Mouse (Mus musculus): ENCODE measurements around the gene Eif4h.

The Eif4h gene

GRCm38 (mm10) chr5:134639269-134639682 is at the start of gene Eif4h:
Gene Eif4h (minus strand): TSS chr5:134639490.
- peak; percentile 91 to 97 for DNase-seq (ENCODE audit: low read depth in 1 of 2, low spot score in 2 of 2)

- DNase-seq (ENCODE audit: low read depth in 1 of 2, low spot score in 2 of 2): peak; percentile 100
Measured at GRCm38 (mm10) chr5:134688718-134689284, 49.5 kb upstream of the Eif4h start.

- DNase-seq (ENCODE audit: low read depth in 1 of 2, low spot score in 2 of 2): no peak
Measured at GRCm38 (mm10) chr5:134688086-134688717, 48.9 kb upstream of the Eif4h start, which contains the start of gene Limk1. Gene Limk1 (minus strand): TSS chr5:134688598.

GRCm38 (mm10) chr5:134687187-134687586 is 47.9 kb upstream of the Eif4h start:
- DNase-seq (ENCODE audit: low read depth in 1 of 2, low spot score in 2 of 2): no peak

GRCm38 (mm10) chr5:134686541-134686940 is 47.3 kb upstream of the Eif4h start:
- DNase-seq (ENCODE audit: low read depth in 1 of 2, low spot score in 2 of 2): no peak

- DNase-seq (ENCODE audit: low read depth in 1 of 2, low spot score in 2 of 2): no peak
Measured at GRCm38 (mm10) chr5:134684398-134684797, 45.1 kb upstream of the Eif4h start.

- no peak for DNase-seq (ENCODE audit: low read depth in 1 of 2, low spot score in 2 of 2)
Measured at GRCm38 (mm10) chr5:134683813-134684212, 44.5 kb upstream of the Eif4h start.

GRCm38 (mm10) chr5:134680238-134680637 is 40.9 kb upstream of the Eif4h start:
- DNase-seq (ENCODE audit: low read depth in 1 of 2, low spot score in 2 of 2): no peak

- DNase-seq (ENCODE audit: low read depth in 1 of 2, low spot score in 2 of 2): no peak
Measured at GRCm38 (mm10) chr5:134678827-134679546, 39.7 kb upstream of the Eif4h start.

GRCm38 (mm10) chr5:134678031-134678430 is 38.7 kb upstream of the Eif4h start:
- DNase-seq (ENCODE audit: low read depth in 1 of 2, low spot score in 2 of 2): peak in 1 of 2 experiments; percentile 38

GRCm38 (mm10) chr5:134677491-134677890 is 38.2 kb upstream of the Eif4h start:
- no peak for DNase-seq (ENCODE audit: low read depth in 1 of 2, low spot score in 2 of 2)

GRCm38 (mm10) chr5:134675956-134676759 is 36.9 kb upstream of the Eif4h start:
- peak; percentile 31 to 45 for DNase-seq (ENCODE audit: low read depth in 1 of 2, low spot score in 2 of 2)

- DNase-seq (ENCODE audit: low read depth in 1 of 2, low spot score in 2 of 2): no peak
Measured at GRCm38 (mm10) chr5:134674977-134675376, 35.7 kb upstream of the Eif4h start.

GRCm38 (mm10) chr5:134672611-134673010 is 33.3 kb upstream of the Eif4h start:
- no peak for DNase-seq (ENCODE audit: low read depth in 1 of 2, low spot score in 2 of 2)

GRCm38 (mm10) chr5:134672198-134672516 is 32.9 kb upstream of the Eif4h start:
- DNase-seq (ENCODE audit: low read depth in 1 of 2, low spot score in 2 of 2): no peak

- DNase-seq (ENCODE audit: low read depth in 1 of 2, low spot score in 2 of 2): no peak
Measured at GRCm38 (mm10) chr5:134671335-134672197, 32.3 kb upstream of the Eif4h start.

- DNase-seq (ENCODE audit: low read depth in 1 of 2, low spot score in 2 of 2): no peak
Measured at GRCm38 (mm10) chr5:134669001-134669708, 29.9 kb upstream of the Eif4h start.

- DNase-seq (ENCODE audit: low read depth in 1 of 2, low spot score in 2 of 2): no peak
Measured at GRCm38 (mm10) chr5:134668495-134668894, 29.2 kb upstream of the Eif4h start.

GRCm38 (mm10) chr5:134656708-134657107 is 17.4 kb upstream of the Eif4h start:
- DNase-seq (ENCODE audit: low read depth in 1 of 2, low spot score in 2 of 2): no peak

GRCm38 (mm10) chr5:134652015-134652414 is 12.7 kb upstream of the Eif4h start:
- no peak for DNase-seq (ENCODE audit: low read depth in 1 of 2, low spot score in 2 of 2)
